In genomic region chr6:72635760-72636431, GRCm38 (mm10) we compare ENCODE assay signal across 8 mouse cellular contexts. TPM values are rescaled to one million over a fixed set of nuclear protein-coding genes. Genes with fewer than 3 reads are reported as not detected.
A peak's percentile ranks its signal among the peaks of the same experiment; 100 is the strongest.
DNase-seq lines count a peak whose midpoint lies in the region; ATAC-seq lines count a peak whose summit lies in the region.

No protein-coding gene starts in this region.

- no peak overlapping the region for H3K4me2 ChIP-seq in hindbrain, embryonic 14.5 days (replicated peaks)

- no peaks in the 10 kb centered on the region for H3K9me3 ChIP-seq in hindbrain, embryonic 14.5 days (ENCODE audit: control insufficient read depth, low read length)

- H3K9ac ChIP-seq in hindbrain, embryonic 14.5 days, result no peak overlapping the region

- H3K27ac ChIP-seq in hindbrain, embryonic 14.5 days, result no peak overlapping the region

- no peak overlapping the region for H3K4me3 ChIP-seq in hindbrain, embryonic 14.5 days (replicated peaks; ENCODE audit: low read length)

- peak; percentile 50 to 75 for DNase-seq in right cerebral cortex, adult 2 months (ENCODE audit: low spot score in 2 of 2)
- DNase-seq in right cerebral cortex, postnatal 25 days, result no peak
- peak; percentile 74 to 84 for DNase-seq in cerebellum, postnatal 10 days
- DNase-seq in gastrocnemius, adult 18-20 months (ENCODE audit: low spot score), result peak; percentile 83
- DNase-seq in hindbrain, embryonic 14.5 days (ENCODE audit: low spot score), result peak; percentile 83
- peak; percentile 22 to 41 for DNase-seq in layer of hippocampus, postnatal 25 days (ENCODE audit: extremely low spot score in 1 of 2, low spot score in 1 of 2)
- DNase-seq in spleen, postnatal 36 days (ENCODE audit: low spot score in 2 of 2), result peak; percentile 18 to 44

- ATAC-seq in hindbrain, embryonic 14.5 days (ENCODE audit: low FRiP score), result no peak
- ATAC-seq in megakaryocyte, adult 5-6 weeks (ENCODE audit: poor library complexity, severe bottlenecking), result peak; percentile 94

- WGBS in hindbrain, embryonic 14.5 days, result 55% methylated on average over 12 of the region's 12 CpGs

- H3K36me3 ChIP-seq in hindbrain, embryonic 14.5 days (replicated peaks; ENCODE audit: control insufficient read depth, insufficient read depth), result no peaks in the 10 kb centered on the region

- H3K27me3 ChIP-seq in hindbrain, embryonic 14.5 days (ENCODE audit: control insufficient read depth, insufficient read depth, low read length), result no peaks in the 10 kb centered on the region

- H3K4me1 ChIP-seq in hindbrain, embryonic 14.5 days (replicated peaks; ENCODE audit: control insufficient read depth, insufficient read depth, low read length), result no peaks in the 10 kb centered on the region

RNA-seq across cellular contexts. Expression of gene Tgoln1, which starts 19.1 kb away (rescaled TPM):
- total RNA-seq in gastrocnemius, adult 18-20 months (2021), result 10 to 100 TPM; 24.0 to 27.9 TPM
- 43.0 and 49.2 TPM in 2 replicates for polyA plus RNA-seq in hindbrain, embryonic 14.5 days (2014; fragmentation: Nextera tagmentation; extraction: Ambion mirVana)
- 10 to 100 TPM; 80.3 to 85.0 TPM for total RNA-seq in layer of hippocampus, postnatal 25 days (2021)
- total RNA-seq in megakaryocyte, adult 5-6 weeks (2015), result 50.5 and 53.2 TPM in 2 replicates
- total RNA-seq in megakaryocyte, adult 5-6 weeks (2017), result 59.1 and 59.6 TPM in 2 replicates

RNA-seq across cellular contexts. Expression of gene Retsat, which starts 37.6 kb away (rescaled TPM):
- total RNA-seq in gastrocnemius, adult 18-20 months (2021), result 10 to 100 TPM; 62.7 to 71.1 TPM
- 6.2 and 6.6 TPM in 2 replicates for polyA plus RNA-seq in hindbrain, embryonic 14.5 days (2014; fragmentation: Nextera tagmentation; extraction: Ambion mirVana)
- 10 to 100 TPM; 57.8 to 58.7 TPM for total RNA-seq in layer of hippocampus, postnatal 25 days (2021)
- total RNA-seq in megakaryocyte, adult 5-6 weeks (2015), result 2.2 and 5.2 TPM in 2 replicates
- total RNA-seq in megakaryocyte, adult 5-6 weeks (2017), result 3.8 and 7.2 TPM in 2 replicates

RNA-seq across cellular contexts. Expression of gene Elmod3, which starts 37.7 kb away (rescaled TPM):
- total RNA-seq in gastrocnemius, adult 18-20 months (2021), result 1 to 10 TPM; 7.3 to 8.7 TPM
- polyA plus RNA-seq in hindbrain, embryonic 14.5 days (2014; fragmentation: Nextera tagmentation; extraction: Ambion mirVana), result 16.8 and 20.0 TPM in 2 replicates
- 10 to 100 TPM; 22.0 to 23.4 TPM for total RNA-seq in layer of hippocampus, postnatal 25 days (2021)
- total RNA-seq in megakaryocyte, adult 5-6 weeks (2015), result 6.4 and 7.0 TPM in 2 replicates
- total RNA-seq in megakaryocyte, adult 5-6 weeks (2017), result 8.6 and 10.2 TPM in 2 replicates

Comparison
In these comparisons a context has a peak if more than half of its experiments do, and no peak if none do; other contexts are left out.
1. RNA of gene Retsat, which starts 37.6 kb away (total RNA-seq): 62.7 to 71.1 TPM in gastrocnemius, adult 18-20 months and 57.8 to 58.7 TPM in layer of hippocampus, postnatal 25 days; 2.2 to 7.2 TPM in megakaryocyte, adult 5-6 weeks; every median in the first group is over 4 times any median in the second.